8 mouse cellular contexts compared by ENCODE assay signal in the genomic region with DNA sequence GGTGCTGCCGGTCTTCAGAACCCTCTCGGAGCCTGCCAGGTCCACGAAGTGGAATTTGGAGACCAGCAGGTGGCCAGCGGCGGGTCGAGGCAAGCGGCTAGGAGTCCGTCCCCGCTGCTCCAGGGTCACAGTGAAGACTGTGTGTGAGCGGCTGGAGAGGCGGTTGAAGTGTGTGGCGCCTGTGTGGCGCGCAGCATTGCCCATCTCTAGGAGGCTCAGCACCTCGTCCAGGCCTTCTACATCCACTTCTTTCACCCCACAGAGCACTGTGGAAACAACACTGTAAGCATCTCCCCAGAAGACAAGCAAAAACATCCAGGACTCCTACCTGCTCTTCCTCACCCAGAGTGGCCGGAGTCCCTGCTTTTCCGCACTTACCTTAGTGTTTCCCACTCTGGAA. TPM values are rescaled to one million over a fixed set of nuclear protein-coding genes. Genes with fewer than 3 reads are reported as not detected.
DNase-seq lines count a peak whose midpoint lies in the region; ATAC-seq lines count a peak whose summit lies in the region.
"Had no signal": no experiment of that assay in that cellular context is flagged by ENCODE, and none has a peak within 500 bp of the region (broad histone marks: within the 10 kb centered on the region; RNA-seq: fewer than 3 reads in every experiment).

No protein-coding gene starts in this region.

- H3K4me2 ChIP-seq in intestine, embryonic 15.5 days (replicated peaks): peak overlapping the region; percentile 86; the same call in 1 of the 2 replicates
- no peak overlapping the region for H3K4me2 ChIP-seq in intestine, embryonic 16.5 days (ENCODE audit: low read depth, low read length)
- peak overlapping the region; percentile 68 for H3K4me2 ChIP-seq in forebrain, embryonic 11.5 days (ENCODE audit: low read depth, low read length, severe bottlenecking)
- peak overlapping the region; percentile 62 for H3K4me2 ChIP-seq in midbrain, embryonic 11.5 days

- peaks cover 11% of the 10 kb centered on the region for H3K4me1 ChIP-seq in intestine, embryonic 15.5 days (replicated peaks)
- H3K4me1 ChIP-seq in intestine, embryonic 16.5 days (ENCODE audit: control insufficient read depth, insufficient read depth, low read length): peaks cover 9% of the 10 kb centered on the region
- H3K4me1 ChIP-seq in forebrain, embryonic 11.5 days (replicated peaks; ENCODE audit: control insufficient read depth, insufficient read depth, low read length): peaks cover 11% of the 10 kb centered on the region; the same call in 1 of the 2 replicates
- peaks cover 9% of the 10 kb centered on the region; the same call in 1 of the 2 replicates for H3K4me1 ChIP-seq in midbrain, embryonic 11.5 days (ENCODE audit: control insufficient read depth, insufficient read depth, low read length)

- H3K27me3 ChIP-seq in intestine, embryonic 15.5 days (replicated peaks): 0 out of 2 replicates have a peak, but pooled peaks cover 13% of the 10 kb centered on the region
- H3K27me3 ChIP-seq in intestine, embryonic 16.5 days (replicated peaks; ENCODE audit: control insufficient read depth, insufficient read depth, low read length): 0 out of 2 replicates have a peak, but pooled peaks cover 7% of the 10 kb centered on the region
- peaks cover 6% of the 10 kb centered on the region; the same call in 1 of the 2 replicates for H3K27me3 ChIP-seq in forebrain, embryonic 11.5 days (ENCODE audit: control insufficient read depth, insufficient read depth, low read length)
- peaks cover 10% of the 10 kb centered on the region; the same call in 1 of the 2 replicates for H3K27me3 ChIP-seq in midbrain, embryonic 11.5 days (ENCODE audit: control insufficient read depth, insufficient read depth, low read length)

- no peak for ATAC-seq in intestine, embryonic 15.5 days
- ATAC-seq in intestine, embryonic 16.5 days: no peak
- no peak for ATAC-seq in forebrain, embryonic 11.5 days (replicated peaks; ENCODE audit: low FRiP score)
- ATAC-seq in midbrain, embryonic 11.5 days (ENCODE audit: low FRiP score): 0 out of 2 replicates have a peak, but pooled peaks have one; percentile 8

- no peak overlapping the region for H3K4me3 ChIP-seq in intestine, embryonic 15.5 days (replicated peaks)
- H3K4me3 ChIP-seq in intestine, embryonic 16.5 days (ENCODE audit: low read length): no peak overlapping the region; the same call in 1 of the 2 replicates
- peak overlapping the region; percentile 32 for H3K4me3 ChIP-seq in forebrain, embryonic 11.5 days (ENCODE audit: low read depth, low read length)
- peak overlapping the region; percentile 38; the same call in 1 of the 2 replicates for H3K4me3 ChIP-seq in midbrain, embryonic 11.5 days (ENCODE audit: low read depth, low read length)

- H3K9ac ChIP-seq in intestine, embryonic 15.5 days: no peak overlapping the region
- H3K9ac ChIP-seq in intestine, embryonic 16.5 days (ENCODE audit: low read depth, low read length): no peak overlapping the region
- H3K9ac ChIP-seq in forebrain, embryonic 11.5 days (ENCODE audit: low read length): peak overlapping the region; percentile 45; the same call in 1 of the 2 replicates
- peak overlapping the region; percentile 55; the same call in 1 of the 2 replicates for H3K9ac ChIP-seq in midbrain, embryonic 11.5 days (ENCODE audit: low read length)

- DNase-seq in cerebellum, postnatal 14 days: peak; percentile 30 to 38
- DNase-seq in forebrain, embryonic 11.5 days (ENCODE audit: low spot score): no peak
- DNase-seq in midbrain, embryonic 11.5 days (ENCODE audit: low spot score, missing footprints): no peak
- DNase-seq in urinary bladder, adult 18-20 months (ENCODE audit: low spot score in 2 of 2): no peak
- no peak for DNase-seq in lung, postnatal 36 days

- H3K36me3 ChIP-seq in intestine, embryonic 15.5 days: 0 out of 2 replicates have a peak, but pooled peaks cover 5% of the 10 kb centered on the region
- no peaks in the 10 kb centered on the region for H3K36me3 ChIP-seq in intestine, embryonic 16.5 days (ENCODE audit: control insufficient read depth, insufficient read depth, low read length)
- H3K36me3 ChIP-seq in forebrain, embryonic 11.5 days (ENCODE audit: control insufficient read depth, insufficient read depth, low read length): no peaks in the 10 kb centered on the region; the same call in 1 of the 2 replicates
- no peaks in the 10 kb centered on the region for H3K36me3 ChIP-seq in midbrain, embryonic 11.5 days (ENCODE audit: control insufficient read depth, insufficient read depth, low read length)

- H3K9me3 ChIP-seq in intestine, embryonic 15.5 days: no peaks in the 10 kb centered on the region
- H3K9me3 ChIP-seq in intestine, embryonic 16.5 days (ENCODE audit: control insufficient read depth, low read length): no peaks in the 10 kb centered on the region
- no peaks in the 10 kb centered on the region for H3K9me3 ChIP-seq in forebrain, embryonic 11.5 days (ENCODE audit: control insufficient read depth, low read length)
- H3K9me3 ChIP-seq in midbrain, embryonic 11.5 days (ENCODE audit: control insufficient read depth, low read length): no peaks in the 10 kb centered on the region

- H3K27ac ChIP-seq in intestine, embryonic 15.5 days: no peak overlapping the region
- no peak overlapping the region for H3K27ac ChIP-seq in intestine, embryonic 16.5 days (ENCODE audit: low read length)
- no peak overlapping the region for H3K27ac ChIP-seq in forebrain, embryonic 11.5 days (ENCODE audit: low read depth, low read length)
- no peak overlapping the region for H3K27ac ChIP-seq in midbrain, embryonic 11.5 days (ENCODE audit: low read depth, low read length)
- H3K27ac ChIP-seq: macrophage had no signal

- WGBS in intestine, embryonic 15.5 days: 51% methylated on average over 17 of the region's 17 CpGs
- 57% methylated on average over 17 of the region's 17 CpGs for WGBS in intestine, embryonic 16.5 days
- WGBS in forebrain, embryonic 11.5 days: 24% methylated on average over 17 of the region's 17 CpGs
- 19% methylated on average over 17 of the region's 17 CpGs for WGBS in midbrain, embryonic 11.5 days

RNA-seq across cellular contexts. Expression of a gene that starts 4.7 kb away (rescaled TPM):
- 2.9 and 3.0 TPM in 2 replicates for polyA plus RNA-seq in intestine, embryonic 15.5 days (2015; fragmentation: Nextera tagmentation; extraction: Ambion mirVana)
- 1.2 and 1.4 TPM in 2 replicates for polyA plus RNA-seq in intestine, embryonic 16.5 days (2015; fragmentation: Nextera tagmentation; extraction: Ambion mirVana)
- 7.3 and 8.7 TPM in 2 replicates for polyA plus RNA-seq in forebrain, embryonic 11.5 days (2014; fragmentation: Nextera tagmentation; extraction: Ambion mirVana)
- 2.8 and 4.7 TPM in 2 replicates for polyA plus RNA-seq in midbrain, embryonic 11.5 days (2014; fragmentation: Nextera tagmentation; extraction: Ambion mirVana)

RNA-seq across cellular contexts. Expression of a gene that starts 21.9 kb away (rescaled TPM):
- polyA plus RNA-seq in intestine, embryonic 15.5 days (2015; fragmentation: Nextera tagmentation; extraction: Ambion mirVana): 0.16 TPM in 1 of 2 replicates, not detected in the other
- polyA plus RNA-seq in intestine, embryonic 16.5 days (2015; fragmentation: Nextera tagmentation; extraction: Ambion mirVana): not detected in 2 replicates
- 0.07 TPM in 1 of 2 replicates, not detected in the other for polyA plus RNA-seq in forebrain, embryonic 11.5 days (2014; fragmentation: Nextera tagmentation; extraction: Ambion mirVana)
- not detected in 2 replicates for polyA plus RNA-seq in midbrain, embryonic 11.5 days (2014; fragmentation: Nextera tagmentation; extraction: Ambion mirVana)
- polyA plus RNA-seq: macrophage had no signal

RNA-seq across cellular contexts. Expression of a gene that starts 32.1 kb away (rescaled TPM):
- polyA plus RNA-seq in intestine, embryonic 15.5 days (2015; fragmentation: Nextera tagmentation; extraction: Ambion mirVana): 9.6 and 12.6 TPM in 2 replicates
- 12.7 and 12.8 TPM in 2 replicates for polyA plus RNA-seq in intestine, embryonic 16.5 days (2015; fragmentation: Nextera tagmentation; extraction: Ambion mirVana)
- 7.6 and 8.7 TPM in 2 replicates for polyA plus RNA-seq in forebrain, embryonic 11.5 days (2014; fragmentation: Nextera tagmentation; extraction: Ambion mirVana)
- 8.4 TPM in 2 replicates for polyA plus RNA-seq in midbrain, embryonic 11.5 days (2014; fragmentation: Nextera tagmentation; extraction: Ambion mirVana)

RNA-seq across cellular contexts. Expression of a gene that starts 32.1 kb away (rescaled TPM):
- polyA plus RNA-seq in intestine, embryonic 15.5 days (2015; fragmentation: Nextera tagmentation; extraction: Ambion mirVana): 0.20 and 0.30 TPM in 2 replicates
- 0.15 and 0.24 TPM in 2 replicates for polyA plus RNA-seq in intestine, embryonic 16.5 days (2015; fragmentation: Nextera tagmentation; extraction: Ambion mirVana)
- 0.21 and 0.37 TPM in 2 replicates for polyA plus RNA-seq in forebrain, embryonic 11.5 days (2014; fragmentation: Nextera tagmentation; extraction: Ambion mirVana)
- 0.33 and 0.39 TPM in 2 replicates for polyA plus RNA-seq in midbrain, embryonic 11.5 days (2014; fragmentation: Nextera tagmentation; extraction: Ambion mirVana)

RNA-seq across cellular contexts. Expression of a gene that starts 50.8 kb away (rescaled TPM):
- polyA plus RNA-seq in intestine, embryonic 15.5 days (2015; fragmentation: Nextera tagmentation; extraction: Ambion mirVana): 8.9 and 9.2 TPM in 2 replicates
- polyA plus RNA-seq in intestine, embryonic 16.5 days (2015; fragmentation: Nextera tagmentation; extraction: Ambion mirVana): 4.3 and 4.5 TPM in 2 replicates
- polyA plus RNA-seq in forebrain, embryonic 11.5 days (2014; fragmentation: Nextera tagmentation; extraction: Ambion mirVana): 23.9 and 25.3 TPM in 2 replicates
- 14.8 and 16.0 TPM in 2 replicates for polyA plus RNA-seq in midbrain, embryonic 11.5 days (2014; fragmentation: Nextera tagmentation; extraction: Ambion mirVana)

Comparison
In these comparisons a context has a peak if more than half of its experiments do, and no peak if none do; other contexts are left out.
1. H3K4me3 ChIP-seq: peak in forebrain, embryonic 11.5 days (single experiment) and midbrain, embryonic 11.5 days (single experiment); none in intestine, embryonic 15.5 days (single experiment) and intestine, embryonic 16.5 days (single experiment).
2. H3K9ac ChIP-seq: peak in forebrain, embryonic 11.5 days (single experiment) and midbrain, embryonic 11.5 days (single experiment); none in intestine, embryonic 15.5 days (single experiment) and intestine, embryonic 16.5 days (single experiment).
3. DNase-seq: peak in cerebellum, postnatal 14 days (2 of 2); none in forebrain, embryonic 11.5 days (single experiment), midbrain, embryonic 11.5 days (single experiment), urinary bladder, adult 18-20 months (0 of 2) and lung, postnatal 36 days (single experiment).